Mouse (Mus musculus): ENCODE measurements around the gene Pde10a.

- TF ChIP-seq EP300 (IDR thresholded peaks at IDR 0.05; ENCODE audit: low read length) = no peak
- no peak for TF ChIP-seq KAT2A (IDR thresholded peaks at IDR 0.05; ENCODE audit: insufficient replicate concordance, low read length)
- no peak for TF ChIP-seq CTCF (conservative IDR thresholded peaks at IDR 0.05 in 1 of 2, IDR thresholded peaks at IDR 0.05 in 1 of 2; ENCODE audit: low read depth in 2 of 2, low read length in 2 of 2)
- TF ChIP-seq USF1 (IDR thresholded peaks at IDR 0.05; ENCODE audit: low read depth, low read length) = no peak
- no peak for TF ChIP-seq USF2 (conservative IDR thresholded peaks at IDR 0.05; ENCODE audit: low read depth, low read length)
- no peak for TF ChIP-seq GABPA (IDR thresholded peaks at IDR 0.05; ENCODE audit: insufficient replicate concordance, low read depth, low read length)
- TF ChIP-seq ZMIZ1 (IDR thresholded peaks at IDR 0.05; ENCODE audit: low read depth, low read length) = no peak
- TF ChIP-seq POLR2A (IDR thresholded peaks at IDR 0.05; ENCODE audit: low read depth, low read length) = no peak
- no peak for TF ChIP-seq POLR2AphosphoS2 (IDR thresholded peaks at IDR 0.05; ENCODE audit: low read depth, low read length)
Observed at GRCm38 (mm10) chr17:8976745-8977144, 451.6 kb downstream of the Pde10a start.

Data from CH12.LX (cell line).